Comparison of ENCODE assay signal across 18 mouse cellular contexts in genomic region chr14:103666347-103666954, GRCm38 (mm10). TPM values are rescaled to one million over a fixed set of nuclear protein-coding genes. Genes with fewer than 3 reads are reported as not detected.
DNase-seq lines count a peak whose midpoint lies in the region; ATAC-seq and TF ChIP-seq lines count a peak whose summit lies in the region.
"Had no signal": no experiment of that assay in that cellular context is flagged by ENCODE, and none has a peak within 500 bp of the region (broad histone marks: within the 10 kb centered on the region; RNA-seq: fewer than 3 reads in every experiment).

No protein-coding gene starts in this region.

- no peak for TF ChIP-seq CTCF in stomach, postnatal 0 days (IDR thresholded peaks at IDR 0.05; ENCODE audit: low read depth)
- no peak for TF ChIP-seq CTCF in hindbrain, postnatal 0 days (IDR thresholded peaks at IDR 0.05; ENCODE audit: low read depth)

- H3K4me3 ChIP-seq in stomach, embryonic 14.5 days (ENCODE audit: low read depth, low read length): no peak overlapping the region
- no peak overlapping the region for H3K4me3 ChIP-seq in stomach, postnatal 0 days (ENCODE audit: low read depth, low read length)
- H3K4me3 ChIP-seq in stomach, embryonic 15.5 days (replicated peaks): no peak overlapping the region
- no peak overlapping the region for H3K4me3 ChIP-seq in hindbrain, postnatal 0 days (ENCODE audit: low read length)
- H3K4me3 ChIP-seq: forebrain, embryonic 12.5 days; limb, embryonic 10.5 days; midbrain, embryonic 10.5 days had no signal

- no peak for DNase-seq in stomach, postnatal 0 days (ENCODE audit: low spot score)
- peak; percentile 44 for DNase-seq in CD4-positive, CD25-positive, alpha-beta regulatory T cell, adult 2 months (ENCODE audit: low read depth, low spot score)
- DNase-seq in induced T-regulatory cell, adult 2 months (ENCODE audit: low read depth): peak; percentile 69
- DNase-seq in hindbrain, postnatal 0 days (ENCODE audit: low spot score): no peak
- DNase-seq in embryo, embryonic 9.5 days (ENCODE audit: extremely low spot score): no peak
- DNase-seq: adrenal gland, adult 2 months; cerebellum, adult 8-10 months; gastrocnemius, postnatal 10 days; heart, adult 18-20 months; kidney, postnatal 25 days; lung, adult 2 months; lung, postnatal 36 days; right cerebral cortex, postnatal 4 days had no signal

- no peaks in the 10 kb centered on the region for H3K36me3 ChIP-seq in stomach, embryonic 14.5 days (ENCODE audit: control insufficient read depth, insufficient read depth, low read length)
- H3K36me3 ChIP-seq in stomach, postnatal 0 days (ENCODE audit: control insufficient read depth, insufficient read depth, low read length): no peaks in the 10 kb centered on the region
- H3K36me3 ChIP-seq in stomach, embryonic 15.5 days: no peaks in the 10 kb centered on the region
- no peaks in the 10 kb centered on the region for H3K36me3 ChIP-seq in hindbrain, postnatal 0 days (ENCODE audit: insufficient read depth, low read length)
- H3K36me3 ChIP-seq: limb, embryonic 10.5 days had no signal

- H3K4me2 ChIP-seq in stomach, embryonic 14.5 days (replicated peaks; ENCODE audit: low read depth, low read length): no peak overlapping the region
- no peak overlapping the region for H3K4me2 ChIP-seq in stomach, postnatal 0 days (replicated peaks; ENCODE audit: low read depth)
- no peak overlapping the region for H3K4me2 ChIP-seq in stomach, embryonic 15.5 days
- H3K4me2 ChIP-seq in hindbrain, postnatal 0 days (ENCODE audit: low read depth, low read length): no peak overlapping the region
- H3K4me2 ChIP-seq: forebrain, embryonic 12.5 days had no signal

- 63% methylated on average over 8 of the region's 8 CpGs for WGBS in stomach, embryonic 14.5 days
- WGBS in stomach, postnatal 0 days: 54% methylated on average over 8 of the region's 8 CpGs
- 64% methylated on average over 8 of the region's 8 CpGs for WGBS in stomach, embryonic 15.5 days
- WGBS in hindbrain, postnatal 0 days: 71% methylated on average over 8 of the region's 8 CpGs

- H3K4me1 ChIP-seq in stomach, embryonic 14.5 days (ENCODE audit: control insufficient read depth, insufficient read depth, low read length): no peaks in the 10 kb centered on the region
- H3K4me1 ChIP-seq in stomach, postnatal 0 days (replicated peaks; ENCODE audit: control insufficient read depth, insufficient read depth): no peaks in the 10 kb centered on the region
- H3K4me1 ChIP-seq in stomach, embryonic 15.5 days: no peaks in the 10 kb centered on the region
- no peaks in the 10 kb centered on the region for H3K4me1 ChIP-seq in hindbrain, postnatal 0 days (ENCODE audit: insufficient read depth, low read length)
- H3K4me1 ChIP-seq: limb, embryonic 10.5 days had no signal

- H3K27ac ChIP-seq in stomach, embryonic 14.5 days (ENCODE audit: low read length): no peak overlapping the region
- no peak overlapping the region for H3K27ac ChIP-seq in stomach, postnatal 0 days (replicated peaks)
- no peak overlapping the region for H3K27ac ChIP-seq in stomach, embryonic 15.5 days
- H3K27ac ChIP-seq in hindbrain, postnatal 0 days: no peak overlapping the region
- H3K27ac ChIP-seq: forebrain, embryonic 12.5 days; limb, embryonic 10.5 days; midbrain, embryonic 10.5 days had no signal

- H3K9ac ChIP-seq in stomach, embryonic 14.5 days (replicated peaks; ENCODE audit: low read depth, low read length): no peak overlapping the region
- no peak overlapping the region for H3K9ac ChIP-seq in stomach, postnatal 0 days (ENCODE audit: low read length)
- H3K9ac ChIP-seq in stomach, embryonic 15.5 days: no peak overlapping the region
- H3K9ac ChIP-seq in hindbrain, postnatal 0 days (replicated peaks; ENCODE audit: low read length): no peak overlapping the region
- H3K9ac ChIP-seq: forebrain, embryonic 12.5 days had no signal

- H3K27me3 ChIP-seq in stomach, embryonic 14.5 days (ENCODE audit: control insufficient read depth, insufficient read depth, low read length): no peaks in the 10 kb centered on the region
- no peaks in the 10 kb centered on the region for H3K27me3 ChIP-seq in stomach, postnatal 0 days (ENCODE audit: control insufficient read depth, insufficient read depth, low read length)
- no peaks in the 10 kb centered on the region for H3K27me3 ChIP-seq in stomach, embryonic 15.5 days (replicated peaks)
- H3K27me3 ChIP-seq in hindbrain, postnatal 0 days (ENCODE audit: insufficient read depth, low read length): no peaks in the 10 kb centered on the region
- H3K27me3 ChIP-seq: forebrain, embryonic 12.5 days had no signal

- no peak for TF ChIP-seq EP300 in stomach, postnatal 0 days (optimal IDR thresholded peaks at IDR 0.05)

- no peaks in the 10 kb centered on the region for H3K9me3 ChIP-seq in stomach, embryonic 14.5 days (ENCODE audit: control insufficient read depth, low read depth, low read length)
- no peaks in the 10 kb centered on the region for H3K9me3 ChIP-seq in stomach, postnatal 0 days (ENCODE audit: control insufficient read depth, low read length)
- no peaks in the 10 kb centered on the region for H3K9me3 ChIP-seq in stomach, embryonic 15.5 days
- H3K9me3 ChIP-seq in hindbrain, postnatal 0 days (ENCODE audit: low read length): no peaks in the 10 kb centered on the region
- H3K9me3 ChIP-seq: forebrain, embryonic 12.5 days; limb, embryonic 10.5 days had no signal

- peak; percentile 65; the same call in 1 of the 2 replicates for ATAC-seq in stomach, embryonic 14.5 days (ENCODE audit: insufficient number of reproducible peaks, insufficient read depth, low FRiP score, low read depth)
- no peak for ATAC-seq in stomach, postnatal 0 days (ENCODE audit: low FRiP score, low TSS enrichment)
- peak; percentile 85; the same call in 1 of the 2 replicates for ATAC-seq in stomach, embryonic 15.5 days (ENCODE audit: insufficient read depth, low FRiP score, low read depth)
- no peak for ATAC-seq in hindbrain, postnatal 0 days

RNA-seq across cellular contexts. Expression of gene Slain1, which starts 16.4 kb away (rescaled TPM):
- 2.4 and 2.5 TPM in 2 replicates for polyA plus RNA-seq in stomach, embryonic 14.5 days (2014; fragmentation: Nextera tagmentation; extraction: Ambion mirVana)
- polyA plus RNA-seq in stomach, postnatal 0 days (2015; fragmentation: Nextera tagmentation; extraction: Ambion mirVana): 0.93 and 1.1 TPM in 2 replicates
- polyA plus RNA-seq in stomach, embryonic 15.5 days (2015; fragmentation: Nextera tagmentation; extraction: Ambion mirVana): 3.0 and 3.1 TPM in 2 replicates
- total RNA-seq in hindbrain, postnatal 0 days (2014; rRNA removed): 59.5 and 60.3 TPM in 2 replicates
- polyA plus RNA-seq in hindbrain, postnatal 0 days (2015; fragmentation: Nextera tagmentation; extraction: Ambion mirVana): 14.5 and 15.0 TPM in 2 replicates

Comparison
In these comparisons a context has a peak if more than half of its experiments do, and no peak if none do; other contexts are left out.
1. ATAC-seq: peak in stomach, embryonic 14.5 days (single experiment) and stomach, embryonic 15.5 days (single experiment); none in stomach, postnatal 0 days (single experiment) and hindbrain, postnatal 0 days (single experiment).
2. DNase-seq: peak in CD4-positive, CD25-positive, alpha-beta regulatory T cell, adult 2 months (single experiment) and induced T-regulatory cell, adult 2 months (single experiment); none in stomach, postnatal 0 days (single experiment), hindbrain, postnatal 0 days (single experiment) and embryo, embryonic 9.5 days (single experiment).